Comparison of ENCODE assay signal across 14 mouse cellular contexts in genomic region chr12:109950632-109951031, GRCm38 (mm10).
DNase-seq lines count a peak whose midpoint lies in the region; ATAC-seq and TF ChIP-seq lines count a peak whose summit lies in the region.
"Had no signal": no experiment of that assay in that cellular context is flagged by ENCODE, and none has a peak within 500 bp of the region (broad histone marks: within the 10 kb centered on the region; RNA-seq: fewer than 3 reads in every experiment).

No protein-coding gene starts in this region.

- ATAC-seq in CD4-positive, CD25-positive, alpha-beta regulatory T cell, adult 4 months, result no peak
- ATAC-seq in limb, embryonic 12.5 days (ENCODE audit: insufficient number of reproducible peaks, insufficient read depth, low FRiP score, low TSS enrichment, low read depth), result no peak

- H3K27me3 ChIP-seq in limb, embryonic 12.5 days, result 0 out of 2 replicates have a peak, but pooled peaks cover 7% of the 10 kb centered on the region
- H3K27me3 ChIP-seq: hindbrain, embryonic 15.5 days had no signal

- TF ChIP-seq CTCF in layer of hippocampus, adult 2 months (conservative IDR thresholded peaks at IDR 0.05), result peak; percentile 47

- H3K9me3 ChIP-seq in limb, embryonic 12.5 days, result no peaks in the 10 kb centered on the region
- H3K9me3 ChIP-seq: heart, embryonic 13.5 days; hindbrain, embryonic 15.5 days; megakaryocyte, embryonic 14.5 days; neural tube, embryonic 13.5 days had no signal

- H3K27ac ChIP-seq in layer of hippocampus, adult 2 months, result no peak overlapping the region
- 0 out of 2 replicates have a peak overlapping the region, but pooled peaks have one; percentile 23 for H3K27ac ChIP-seq in limb, embryonic 12.5 days
- H3K27ac ChIP-seq: heart, embryonic 13.5 days; hindbrain, embryonic 15.5 days; neural tube, embryonic 13.5 days had no signal

- H3K4me1 ChIP-seq in limb, embryonic 12.5 days (replicated peaks), result peaks cover 43% of the 10 kb centered on the region

- peak; percentile 7 for DNase-seq in CD4-positive, CD25-positive, alpha-beta regulatory T cell, adult 2 months (ENCODE audit: low read depth, low spot score)
- DNase-seq in layer of hippocampus, adult 2 months (ENCODE audit: low spot score in 2 of 2), result no peak
- DNase-seq in layer of hippocampus, adult 9-11 months, result no peak
- peak; percentile 88 for DNase-seq in ES-CJ7 (ENCODE audit: low read depth, low spot score)
- DNase-seq in thymus, postnatal 25 days, result no peak
- no peak for DNase-seq in urinary bladder, postnatal 14 days (ENCODE audit: low spot score)
- DNase-seq: kidney, postnatal 36 days; right cerebral cortex, postnatal 25 days had no signal

- H3K9ac ChIP-seq in limb, embryonic 12.5 days (replicated peaks), result no peak overlapping the region; the same call in 1 of the 2 replicates
- H3K9ac ChIP-seq: heart, embryonic 13.5 days; hindbrain, embryonic 15.5 days; neural tube, embryonic 13.5 days had no signal

- H3K4me2 ChIP-seq in limb, embryonic 12.5 days, result no peak overlapping the region
- H3K4me2 ChIP-seq: heart, embryonic 13.5 days; hindbrain, embryonic 15.5 days; neural tube, embryonic 13.5 days had no signal

- H3K36me3 ChIP-seq in limb, embryonic 12.5 days, result no peaks in the 10 kb centered on the region
- H3K36me3 ChIP-seq: heart, embryonic 13.5 days; hindbrain, embryonic 15.5 days; neural tube, embryonic 13.5 days had no signal

- no peak overlapping the region for H3K4me3 ChIP-seq in layer of hippocampus, adult 2 months
- no peak overlapping the region for H3K4me3 ChIP-seq in limb, embryonic 12.5 days (replicated peaks)
- H3K4me3 ChIP-seq: heart, embryonic 13.5 days; hindbrain, embryonic 15.5 days; megakaryocyte, embryonic 14.5 days; neural tube, embryonic 13.5 days had no signal

- 29% methylated on average over 6 of the region's 6 CpGs for WGBS in limb, embryonic 12.5 days

Comparison
In these comparisons a context has a peak if more than half of its experiments do, and no peak if none do; other contexts are left out.
1. DNase-seq: peak in CD4-positive, CD25-positive, alpha-beta regulatory T cell, adult 2 months (single experiment) and ES-CJ7 (single experiment); none in layer of hippocampus, adult 2 months (0 of 2), layer of hippocampus, adult 9-11 months (single experiment), thymus, postnatal 25 days (single experiment) and urinary bladder, postnatal 14 days (single experiment).